Mouse (Mus musculus) stomach, postnatal 0 days (tissue): ENCODE measurements around the gene Syne3.

Source experiments
- CTCF ChIP-seq: IDR thresholded peaks from 2 replicates; pipeline ENCODE4 v1.5.1; 2016; ENCODE audit warnings: antibody characterized with exemption, low read depth, mild to moderate bottlenecking, moderate library complexity
- EP300 ChIP-seq: optimal IDR thresholded peaks from 2 replicates; pipeline ENCODE3; 2016; ENCODE audit warnings: antibody characterized with exemption

- TF ChIP-seq CTCF (no peak), EP300 (no peak)
Measured at GRCm38 (mm10) chr12:105040950-105041349, 31.3 kb upstream of the Syne3 start.
